Mouse (Mus musculus) liver, embryonic 14.5 days (tissue): ENCODE measurements around the gene Raver1. TPM values are rescaled to one million over a fixed set of nuclear protein-coding genes. Genes with fewer than 3 reads are reported as not detected.

Source experiments
- ATAC-seq: fragments of 200-750 bp; cut with Nextera tagmentation; 2 replicates; pipeline ENCODE4 v1.8.0; 2017; ENCODE audit warnings: moderate number of reproducible peaks, mild to moderate bottlenecking, moderate library complexity; ENCODE audit not compliant: insufficient read depth
- DNase-seq, 3 experiments: peaks; one replicate each; pipeline ENCODE4 v3.0.0-alpha.2; 2012 to 2013; ENCODE audit warnings: low read depth in 3 of 3, low spot score in 3 of 3
- H3K27ac ChIP-seq: fragments of 300-500 bp; sonication (generic); 2 replicates; pipeline ENCODE4 v1.5.1; 2014; ENCODE audit warnings: moderate library complexity, mild to moderate bottlenecking, control low read depth, inconsistent platforms
- H3K27me3 ChIP-seq: fragments of 300-500 bp; sonication (generic); 2 replicates; pipeline ENCODE4 v1.6.1; 2014; ENCODE audit warnings: mild to moderate bottlenecking, low read length, moderate library complexity; ENCODE audit not compliant: control insufficient read depth, insufficient read depth
- H3K36me3 ChIP-seq: fragments of 300-500 bp; sonication (generic); replicated peaks from 2 replicates; pipeline ENCODE4 v1.6.1; 2014; ENCODE audit warnings: low read depth; ENCODE audit not compliant: control insufficient read depth, insufficient read depth
- H3K4me1 ChIP-seq, 2 experiments: fragments of 200-500 bp in 1 of 2; fragments of 300-500 bp in 1 of 2; sonication (generic) in 1 of 2; replicated peaks; 2 replicates each; pipeline ENCODE4 v1.6.1; 2012 to 2014; ENCODE audit warnings: antibody characterized with exemption in 1 of 2, inconsistent platforms in 1 of 2, low read length in 1 of 2; ENCODE audit not compliant: control insufficient read depth in 2 of 2, insufficient read depth in 2 of 2
- H3K4me2 ChIP-seq: fragments of 300-500 bp; sonication (generic); 2 replicates; pipeline ENCODE4 v1.6.1; 2014; ENCODE audit warnings: low read depth, mild to moderate bottlenecking, control low read depth, moderate library complexity
- H3K4me3 ChIP-seq, 2 experiments: fragments of 200-500 bp in 1 of 2; fragments of 300-500 bp in 1 of 2; sonication (generic) in 1 of 2; 2 replicates each; pipeline ENCODE4 v1.5.1; 2012 to 2014; ENCODE audit warnings: low read depth in 2 of 2, low read length in 2 of 2, mild to moderate bottlenecking in 2 of 2, control low read depth in 1 of 2, inconsistent platforms in 1 of 2, moderate library complexity in 1 of 2; ENCODE audit not compliant: insufficient read depth in 1 of 2
- H3K9ac ChIP-seq: fragments of 300-500 bp; sonication (generic); replicated peaks from 2 replicates; pipeline ENCODE4 v1.6.1; 2014; ENCODE audit warnings: mild to moderate bottlenecking, control low read depth, moderate library complexity
- H3K9me3 ChIP-seq: fragments of 300-500 bp; sonication (generic); 2 replicates; pipeline ENCODE4 v1.6.1; 2016; ENCODE audit warnings: low read length, mixed read lengths; ENCODE audit not compliant: control insufficient read depth
- CTCF ChIP-seq: IDR thresholded peaks from 2 replicates; pipeline ENCODE4 v1.5.1; 2016; ENCODE audit warnings: antibody characterized with exemption, low read depth, control low read depth
- EP300 ChIP-seq: IDR thresholded peaks from 2 replicates; pipeline ENCODE4 v1.6.1; 2016; ENCODE audit warnings: antibody characterized with exemption, low read depth
- WGBS: fragments of 180-500 bp; shearing (Covaris S2); extraction: QIAGEN DNeasy Blood & Tissue Kit; methylation state at CpG from one replicate; pipeline ENCODE4 v1.1.7; 2014; ENCODE audit not compliant: insufficient replicate concordance; 5-methylcytosine and 5-hydroxymethylcytosine counted together
- polyA plus RNA-seq, 2 experiments: library from polyadenylated mRNA; depleted of rRNA in 1 of 2; stranded (reverse) in 1 of 2; unstranded in 1 of 2; fragments of >200 nt; fragmentation: Nextera tagmentation in 1 of 2; extraction: Ambion mirVana in 1 of 2; gene quantifications; 2 replicates each; pipeline versions ENCODE4 v1.2.1 to v1.2.3; 2012 to 2014

The Raver1 gene
- polyA plus RNA-seq, 2 experiments, result 21.4 to 23.4 TPM

DNA sequence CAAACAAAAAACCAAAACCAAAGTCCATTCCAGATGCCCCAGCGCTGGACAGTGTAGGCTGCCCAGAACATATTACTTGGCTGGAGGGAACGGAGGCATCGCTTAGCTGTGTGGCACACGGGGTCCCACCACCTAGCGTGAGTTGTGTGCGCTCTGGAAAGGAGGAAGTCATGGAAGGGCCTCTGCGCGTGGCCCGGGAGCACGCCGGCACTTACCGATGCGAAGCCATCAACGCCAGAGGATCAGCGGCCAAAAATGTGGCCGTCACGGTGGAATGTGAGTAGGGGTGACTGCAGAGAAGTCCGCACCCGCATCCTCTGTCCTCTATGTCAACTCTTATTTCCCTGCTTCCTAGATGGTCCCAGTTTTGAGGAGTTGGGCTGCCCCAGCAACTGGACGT lies 55.6 kb downstream of the Raver1 start:
- Histone ChIP-seq H3K4me2 (no peak overlapping the region), H3K4me1 (peaks cover 26 to 30% of the 10 kb centered on the region in 2 experiments), H3K27ac (no peak overlapping the region), H3K9ac (no peak overlapping the region), H3K27me3 (peaks cover 70% of the 10 kb centered on the region), H3K36me3 (no peaks in the 10 kb centered on the region), H3K9me3 (no peaks in the 10 kb centered on the region), H3K4me3 (no peak overlapping the region)
- TF ChIP-seq CTCF (no peak), EP300 (no peak)
- DNase-seq (no peak), ATAC-seq (no peak)
- 7% methylated on average over 20 of the region's 20 CpGs for WGBS

DNA sequence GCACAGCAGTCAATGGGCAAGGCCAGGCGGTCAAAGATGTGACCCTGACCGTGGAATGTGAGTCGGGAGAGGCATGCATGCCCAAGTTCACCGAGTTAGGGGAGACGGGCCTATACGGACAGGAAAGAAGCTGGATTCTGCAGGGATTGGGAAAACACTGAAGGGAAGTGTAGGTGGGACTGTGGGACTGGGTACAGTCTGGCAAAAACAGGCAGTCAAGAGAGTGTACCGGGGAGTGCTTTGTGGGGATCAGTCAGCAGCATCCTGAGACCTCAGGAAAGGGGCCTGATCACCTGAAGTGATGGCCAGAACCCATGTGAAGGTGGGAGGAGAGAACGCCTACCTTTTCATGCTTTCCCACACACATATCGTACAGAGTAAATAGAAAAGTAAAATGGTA lies 56.2 kb downstream of the Raver1 start:
- 41% methylated on average over 9 of the region's 9 CpGs for WGBS
- H3K27ac ChIP-seq, result no peak overlapping the region
- no peaks in the 10 kb centered on the region for H3K9me3 ChIP-seq
- ATAC-seq (no peak), DNase-seq (no peak)
- TF ChIP-seq EP300, result no peak
- peaks cover 28 to 30% of the 10 kb centered on the region in 2 experiments for H3K4me1 ChIP-seq
- no peaks in the 10 kb centered on the region for H3K36me3 ChIP-seq
- no peak overlapping the region for H3K4me3 ChIP-seq
- no peak overlapping the region for H3K9ac ChIP-seq
- H3K4me2 ChIP-seq, result no peak overlapping the region
- peaks cover 70% of the 10 kb centered on the region for H3K27me3 ChIP-seq

DNA sequence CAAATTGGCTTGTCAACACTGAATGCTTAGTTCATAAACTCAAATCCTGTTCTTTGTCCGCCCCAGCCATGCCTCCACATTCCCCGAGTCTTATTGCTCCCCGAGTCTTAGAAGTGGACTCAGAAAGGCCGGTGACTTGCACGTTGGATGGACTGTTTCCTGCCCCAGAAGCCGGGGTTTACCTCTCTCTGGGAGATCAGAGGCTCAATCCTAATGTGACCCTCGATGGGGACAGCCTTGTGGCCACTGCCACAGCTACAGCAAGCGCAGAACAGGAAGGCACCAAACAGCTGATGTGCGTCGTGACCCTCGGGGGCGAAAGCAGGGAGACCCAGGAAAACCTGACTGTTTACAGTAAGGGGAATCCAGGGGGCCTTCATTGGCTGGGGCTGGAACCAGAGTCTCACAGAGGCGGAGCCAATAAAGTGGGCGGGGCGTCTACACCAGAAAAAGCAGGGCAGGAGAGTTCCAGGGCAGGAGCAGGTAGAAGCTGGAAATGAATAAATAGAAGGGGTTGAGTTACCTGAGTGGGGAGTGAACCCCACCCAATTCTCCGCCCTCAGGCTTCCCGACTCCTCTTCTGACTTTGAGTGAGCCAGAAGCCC lies 57.2 kb downstream of the Raver1 start:
- H3K4me2 ChIP-seq, result no peak overlapping the region
- 5% methylated on average over 17 of the region's 17 CpGs for WGBS

DNA sequence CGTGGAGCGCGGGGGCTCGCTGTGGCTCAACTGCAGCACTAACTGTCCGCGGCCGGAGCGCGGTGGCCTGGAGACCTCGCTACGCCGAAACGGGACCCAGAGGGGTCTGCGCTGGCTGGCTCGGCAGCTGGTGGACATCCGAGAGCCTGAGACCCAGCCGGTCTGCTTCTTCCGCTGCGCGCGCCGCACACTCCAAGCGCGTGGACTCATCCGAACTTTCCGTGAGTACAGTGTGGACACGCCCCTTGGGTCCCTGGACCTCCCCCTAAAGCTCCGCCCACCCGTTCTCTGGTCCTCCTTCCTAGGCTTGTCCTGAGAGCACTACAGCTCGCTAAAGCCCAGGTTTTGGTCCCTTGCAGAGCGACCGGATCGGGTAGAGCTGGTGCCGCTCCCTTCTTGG lies 58.7 kb downstream of the Raver1 start:
- peak overlapping the region; percentile 50 for H3K9ac ChIP-seq
- peak overlapping the region; percentile 100 for H3K4me2 ChIP-seq
- peaks cover 62% of the 10 kb centered on the region for H3K27me3 ChIP-seq
- H3K4me3 ChIP-seq, result peak overlapping the region; percentile 49 to 67
- no peaks in the 10 kb centered on the region for H3K9me3 ChIP-seq
- no peaks in the 10 kb centered on the region for H3K36me3 ChIP-seq
- H3K4me1 ChIP-seq, result peaks cover 23 to 26% of the 10 kb centered on the region in 2 experiments
- peak; percentile 79 to 87 (median 80) for DNase-seq
- peak; percentile 25 for ATAC-seq
- H3K27ac ChIP-seq, result no peak overlapping the region
- under 1% methylated on average over 34 of the region's 34 CpGs for WGBS
- TF ChIP-seq EP300 (no peak), CTCF (no peak)

More for the DNA sequence above, 57.2 kb downstream of the Raver1 start:
- H3K9me3 ChIP-seq, result no peaks in the 10 kb centered on the region
- DNase-seq (no peak), ATAC-seq (no peak)
- no peak for TF ChIP-seq EP300
- no peak for TF ChIP-seq CTCF
- no peak overlapping the region for H3K9ac ChIP-seq
- no peak overlapping the region for H3K4me3 ChIP-seq
- H3K27ac ChIP-seq, result no peak overlapping the region
- no peaks in the 10 kb centered on the region for H3K36me3 ChIP-seq
- H3K4me1 ChIP-seq, result peaks cover 18 to 22% of the 10 kb centered on the region in 2 experiments
- peaks cover 70% of the 10 kb centered on the region for H3K27me3 ChIP-seq

DNA sequence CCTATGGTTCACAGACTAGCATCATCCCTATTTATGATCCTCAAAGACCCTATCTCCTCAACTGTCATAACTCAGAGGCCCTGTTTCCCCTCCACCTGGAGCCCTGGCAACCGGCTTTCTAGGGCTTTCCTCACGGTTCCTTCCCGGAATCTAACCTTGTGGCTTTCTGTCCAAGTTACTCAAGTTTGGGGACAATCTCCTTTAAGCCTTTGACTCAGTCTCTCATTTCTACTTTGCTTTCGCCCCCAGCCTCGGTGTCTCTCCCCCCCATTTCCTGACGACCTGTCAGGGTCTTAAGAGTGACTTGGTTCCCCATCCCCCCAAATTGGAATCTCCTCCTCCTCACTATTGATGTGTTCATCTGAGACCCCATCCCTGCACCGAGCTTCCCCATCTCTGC lies 59.3 kb downstream of the Raver1 start:
- Histone ChIP-seq H3K9ac (no peak overlapping the region), H3K4me1 (peaks cover 28 to 32% of the 10 kb centered on the region in 2 experiments)
- no peak for ATAC-seq

More for the DNA sequence above, 59.3 kb downstream of the Raver1 start:
- Histone ChIP-seq H3K27me3 (peaks cover 56% of the 10 kb centered on the region), H3K4me2 (peak overlapping the region; percentile 100), H3K27ac (no peak overlapping the region), H3K4me3 (peak overlapping the region; percentile 49 to 67), H3K9me3 (no peaks in the 10 kb centered on the region), H3K36me3 (no peaks in the 10 kb centered on the region)
- DNase-seq, result no peak
- WGBS, result 4% methylated on average over 7 of the region's 7 CpGs
- TF ChIP-seq EP300 (no peak), CTCF (no peak)
